Mouse (Mus musculus): ENCODE results near the gene Slc25a18. TPM values are rescaled to one million over a fixed set of nuclear protein-coding genes. Genes with fewer than 3 reads are reported as not detected.

Gene Slc25a18
- polyA plus RNA-seq, 1 experiment from 2014 or later, result 19.9 TPM

GRCm38 (mm10) chr6:120830056-120830455, 56.7 kb downstream of the Slc25a18 start:
- Histone ChIP-seq H3K9me3 (replicated peaks; ENCODE audit: control insufficient read depth, low read length, poor library complexity, severe bottlenecking) (no peaks in the 10 kb centered on the region), H3K4me2 (ENCODE audit: low read length) (no peak overlapping the region), H3K36me3 (ENCODE audit: control insufficient read depth, insufficient read depth, low read length) (no peaks in the 10 kb centered on the region), H3K4me3 (ENCODE audit: low read depth, low read length) (no peak overlapping the region), H3K27ac (ENCODE audit: low read length) (no peak overlapping the region), H3K27me3 (ENCODE audit: control insufficient read depth, insufficient read depth, low read depth, low read length) (peaks cover 3% of the 10 kb centered on the region; the same call in 1 of the 2 replicates), H3K4me1 (ENCODE audit: control insufficient read depth, insufficient read depth, low read length) (no peaks in the 10 kb centered on the region), H3K9ac (ENCODE audit: low read depth, low read length) (no peak overlapping the region)
- ATAC-seq, result no peak
- WGBS, result 64% methylated on average over 1 of the region's 1 CpGs

- ATAC-seq, result no peak
- WGBS, result 65% methylated on average over 4 of the region's 4 CpGs
- Histone ChIP-seq H3K36me3 (ENCODE audit: control insufficient read depth, insufficient read depth, low read length) (no peaks in the 10 kb centered on the region), H3K9ac (ENCODE audit: low read depth, low read length) (no peak overlapping the region), H3K4me1 (ENCODE audit: control insufficient read depth, insufficient read depth, low read length) (no peaks in the 10 kb centered on the region), H3K4me3 (ENCODE audit: low read depth, low read length) (no peak overlapping the region), H3K4me2 (ENCODE audit: low read length) (no peak overlapping the region), H3K27me3 (ENCODE audit: control insufficient read depth, insufficient read depth, low read depth, low read length) (peaks cover 3% of the 10 kb centered on the region; the same call in 1 of the 2 replicates), H3K9me3 (replicated peaks; ENCODE audit: control insufficient read depth, low read length, poor library complexity, severe bottlenecking) (no peaks in the 10 kb centered on the region), H3K27ac (ENCODE audit: low read length) (no peak overlapping the region)
Observed at GRCm38 (mm10) chr6:120830866-120831608, 57.7 kb downstream of the Slc25a18 start.

- WGBS, result 76% methylated on average over 4 of the region's 4 CpGs
- H3K27me3 ChIP-seq (ENCODE audit: control insufficient read depth, insufficient read depth, low read depth, low read length), result peaks cover 3% of the 10 kb centered on the region; the same call in 1 of the 2 replicates
- H3K27ac ChIP-seq (ENCODE audit: low read length), result no peak overlapping the region
- ATAC-seq, result no peak
- H3K9ac ChIP-seq (ENCODE audit: low read depth, low read length), result no peak overlapping the region
- H3K36me3 ChIP-seq (ENCODE audit: control insufficient read depth, insufficient read depth, low read length), result no peaks in the 10 kb centered on the region
- H3K9me3 ChIP-seq (replicated peaks; ENCODE audit: control insufficient read depth, low read length, poor library complexity, severe bottlenecking), result no peaks in the 10 kb centered on the region
- H3K4me2 ChIP-seq (ENCODE audit: low read length), result no peak overlapping the region
- peaks cover 3% of the 10 kb centered on the region for H3K4me1 ChIP-seq (ENCODE audit: control insufficient read depth, insufficient read depth, low read length)
- no peak overlapping the region for H3K4me3 ChIP-seq (ENCODE audit: low read depth, low read length)
Observed at GRCm38 (mm10) chr6:120832097-120832496, 58.7 kb downstream of the Slc25a18 start.

- ATAC-seq, result no peak
- Histone ChIP-seq H3K4me1 (ENCODE audit: control insufficient read depth, insufficient read depth, low read length) (peaks cover 9% of the 10 kb centered on the region), H3K9ac (ENCODE audit: low read depth, low read length) (no peak overlapping the region), H3K4me2 (ENCODE audit: low read length) (no peak overlapping the region), H3K27me3 (ENCODE audit: control insufficient read depth, insufficient read depth, low read depth, low read length) (peaks cover 3% of the 10 kb centered on the region; the same call in 1 of the 2 replicates), H3K9me3 (replicated peaks; ENCODE audit: control insufficient read depth, low read length, poor library complexity, severe bottlenecking) (no peaks in the 10 kb centered on the region), H3K27ac (ENCODE audit: low read length) (no peak overlapping the region), H3K4me3 (ENCODE audit: low read depth, low read length) (no peak overlapping the region), H3K36me3 (ENCODE audit: control insufficient read depth, insufficient read depth, low read length) (peaks cover 2% of the 10 kb centered on the region; the same call in 1 of the 2 replicates)
- 87% methylated on average over 4 of the region's 4 CpGs for WGBS
Observed at GRCm38 (mm10) chr6:120834766-120835321, 61.5 kb downstream of the Slc25a18 start.

- 5% methylated on average over 40 of the region's 40 CpGs for WGBS
- ATAC-seq, result peak; percentile 94
Observed at GRCm38 (mm10) chr6:120835474-120836374, 62.3 kb downstream of the Slc25a18 start, which contains the start of gene Bcl2l13. Gene Bcl2l13 (plus strand): TSS chr6:120836212.

GRCm38 (mm10) chr6:120836389-120837151, 63.2 kb downstream of the Slc25a18 start:
- 4% methylated on average over 37 of the region's 37 CpGs for WGBS
- peak; percentile 87 for ATAC-seq

More at GRCm38 (mm10) chr6:120835474-120836374, 62.3 kb downstream of the Slc25a18 start, which contains the start of gene Bcl2l13:
- Histone ChIP-seq H3K9me3 (replicated peaks; ENCODE audit: control insufficient read depth, low read length, poor library complexity, severe bottlenecking) (no peaks in the 10 kb centered on the region), H3K27ac (ENCODE audit: low read length) (peak within 1 kb of the TSS; percentile 96), H3K9ac (ENCODE audit: low read depth, low read length) (peak within 1 kb of the TSS; percentile 99), H3K4me1 (ENCODE audit: control insufficient read depth, insufficient read depth, low read length) (peaks cover 9% of the 10 kb centered on the region), H3K27me3 (ENCODE audit: control insufficient read depth, insufficient read depth, low read depth, low read length) (peaks cover 3% of the 10 kb centered on the region; the same call in 1 of the 2 replicates), H3K4me3 (ENCODE audit: low read depth, low read length) (peak within 1 kb of the TSS; percentile 91), H3K36me3 (ENCODE audit: control insufficient read depth, insufficient read depth, low read length) (peaks cover 2% of the 10 kb centered on the region), H3K4me2 (ENCODE audit: low read length) (peak within 1 kb of the TSS; percentile 82)

GRCm38 (mm10) chr6:120837152-120837530, 63.8 kb downstream of the Slc25a18 start:
- 78% methylated on average over 1 of the region's 1 CpGs for WGBS
- no peak for ATAC-seq
- H3K4me1 ChIP-seq (ENCODE audit: control insufficient read depth, insufficient read depth, low read length), result peaks cover 9% of the 10 kb centered on the region
- H3K36me3 ChIP-seq (ENCODE audit: control insufficient read depth, insufficient read depth, low read length), result peaks cover 2% of the 10 kb centered on the region
- H3K9me3 ChIP-seq (replicated peaks; ENCODE audit: control insufficient read depth, low read length, poor library complexity, severe bottlenecking), result no peaks in the 10 kb centered on the region
- H3K27ac ChIP-seq (ENCODE audit: low read length), result no peak overlapping the region
- peak overlapping the region; percentile 80 for H3K4me2 ChIP-seq (ENCODE audit: low read length)
- H3K4me3 ChIP-seq (ENCODE audit: low read depth, low read length), result peak overlapping the region; percentile 91
- H3K9ac ChIP-seq (ENCODE audit: low read depth, low read length), result peak overlapping the region; percentile 99; the same call in 1 of the 2 replicates
- H3K27me3 ChIP-seq (ENCODE audit: control insufficient read depth, insufficient read depth, low read depth, low read length), result no peaks in the 10 kb centered on the region

More at GRCm38 (mm10) chr6:120836389-120837151, 63.2 kb downstream of the Slc25a18 start:
- H3K4me2 ChIP-seq (ENCODE audit: low read length), result peak overlapping the region; percentile 80
- no peaks in the 10 kb centered on the region for H3K9me3 ChIP-seq (replicated peaks; ENCODE audit: control insufficient read depth, low read length, poor library complexity, severe bottlenecking)
- peaks cover 9% of the 10 kb centered on the region for H3K4me1 ChIP-seq (ENCODE audit: control insufficient read depth, insufficient read depth, low read length)
- H3K27ac ChIP-seq (ENCODE audit: low read length), result peak overlapping the region; percentile 96
- peak overlapping the region; percentile 91 for H3K4me3 ChIP-seq (ENCODE audit: low read depth, low read length)
- H3K36me3 ChIP-seq (ENCODE audit: control insufficient read depth, insufficient read depth, low read length), result peaks cover 2% of the 10 kb centered on the region
- H3K9ac ChIP-seq (ENCODE audit: low read depth, low read length), result peak overlapping the region; percentile 99
- H3K27me3 ChIP-seq (ENCODE audit: control insufficient read depth, insufficient read depth, low read depth, low read length), result no peaks in the 10 kb centered on the region

- peaks cover 9% of the 10 kb centered on the region for H3K4me1 ChIP-seq (ENCODE audit: control insufficient read depth, insufficient read depth, low read length)
- no peaks in the 10 kb centered on the region for H3K27me3 ChIP-seq (ENCODE audit: control insufficient read depth, insufficient read depth, low read depth, low read length)
- H3K9me3 ChIP-seq (replicated peaks; ENCODE audit: control insufficient read depth, low read length, poor library complexity, severe bottlenecking), result no peaks in the 10 kb centered on the region
- peaks cover 2% of the 10 kb centered on the region for H3K36me3 ChIP-seq (ENCODE audit: control insufficient read depth, insufficient read depth, low read length)
- H3K4me3 ChIP-seq (ENCODE audit: low read depth, low read length), result no peak overlapping the region
- no peak overlapping the region for H3K4me2 ChIP-seq (ENCODE audit: low read length)
- WGBS, result 97% methylated on average over 7 of the region's 7 CpGs
- no peak overlapping the region for H3K27ac ChIP-seq (ENCODE audit: low read length)
- ATAC-seq, result no peak
- H3K9ac ChIP-seq (ENCODE audit: low read depth, low read length), result no peak overlapping the region
Observed at GRCm38 (mm10) chr6:120840258-120840657, 66.9 kb downstream of the Slc25a18 start.

All from midbrain, embryonic 16.5 days (tissue).